Mouse (Mus musculus): Measurements from ENCODE around the gene Wdr37. TPM values are rescaled to one million over a fixed set of nuclear protein-coding genes. Genes with fewer than 3 reads are reported as not detected.
A peak's percentile ranks its signal among the peaks of the same experiment; 100 is the strongest.
"Not testable (repeated sequence)": the region's sequence is repeated elsewhere in the genome, so short reads cannot be mapped to it uniquely, and the experiment has no call there.

Wdr37 gene
- total RNA-seq, 2 experiments from 2014 or later, result 98.0 to 106 TPM

- no peak for DNase-seq (ENCODE audit: extremely low spot score in 1 of 2, low spot score in 2 of 2)
- no peak for TF ChIP-seq CTCF (IDR thresholded peaks at IDR 0.05)
- intact Hi-C loops (cut with DNase I), result loop anchor here (10.0 kb wide), 1 partner anchor 895 kb away; the partner anchor contains the start of gene Zmynd11
- Histone ChIP-seq H3K4me3 (peak overlapping the region; percentile 68), H3K27ac (no peak overlapping the region; the same call in 1 of the 2 replicates)
Measured at GRCm38 (mm10) chr13:8869578-8870157, 2.0 kb downstream of the Wdr37 start.

GRCm38 (mm10) chr13:8866612-8867011 lies 5.1 kb downstream of the Wdr37 start:
- no peak for DNase-seq (ENCODE audit: extremely low spot score in 1 of 2, low spot score in 2 of 2)
- intact Hi-C loops (cut with DNase I), result no loop called here
- H3K27ac ChIP-seq, result peak overlapping the region; percentile 10; the same call in 1 of the 2 replicates
- no peak for TF ChIP-seq CTCF (IDR thresholded peaks at IDR 0.05)
- H3K4me3 ChIP-seq, result no peak overlapping the region

GRCm38 (mm10) chr13:8864990-8865389 lies 6.7 kb downstream of the Wdr37 start:
- intact Hi-C loops (cut with DNase I), result no loop called here
- no peak for DNase-seq (ENCODE audit: extremely low spot score in 1 of 2, low spot score in 2 of 2)
- H3K27ac ChIP-seq, result no peak overlapping the region
- no peak for TF ChIP-seq CTCF (IDR thresholded peaks at IDR 0.05)
- no peak overlapping the region for H3K4me3 ChIP-seq

GRCm38 (mm10) chr13:8860861-8861260 lies 10.8 kb downstream of the Wdr37 start:
- no peak for TF ChIP-seq CTCF (IDR thresholded peaks at IDR 0.05)
- intact Hi-C loops (cut with DNase I), result no loop called here
- H3K4me3 ChIP-seq, result no peak overlapping the region
- no peak for DNase-seq (ENCODE audit: extremely low spot score in 1 of 2, low spot score in 2 of 2)
- H3K27ac ChIP-seq, result no peak overlapping the region

GRCm38 (mm10) chr13:8858453-8858852 lies 13.3 kb downstream of the Wdr37 start:
- no peak for TF ChIP-seq CTCF (IDR thresholded peaks at IDR 0.05)
- intact Hi-C loops (cut with DNase I), result no loop called here
- no peak for DNase-seq (ENCODE audit: extremely low spot score in 1 of 2, low spot score in 2 of 2)
- H3K4me3 ChIP-seq, result no peak overlapping the region
- H3K27ac ChIP-seq, result no peak overlapping the region

GRCm38 (mm10) chr13:8854769-8855168 lies 16.9 kb downstream of the Wdr37 start:
- no peak for TF ChIP-seq CTCF (IDR thresholded peaks at IDR 0.05)
- Histone ChIP-seq H3K27ac (no peak overlapping the region), H3K4me3 (no peak overlapping the region)
- no peak for DNase-seq (ENCODE audit: extremely low spot score in 1 of 2, low spot score in 2 of 2)
- intact Hi-C loops (cut with DNase I), result no loop called here

- intact Hi-C loops (cut with DNase I), result no loop called here
- TF ChIP-seq CTCF (IDR thresholded peaks at IDR 0.05), result no peak
Measured at GRCm38 (mm10) chr13:8853424-8853823, 18.3 kb downstream of the Wdr37 start.

GRCm38 (mm10) chr13:8849311-8849710 lies 22.4 kb downstream of the Wdr37 start:
- intact Hi-C loops (cut with DNase I), result no loop called here
- no peak for DNase-seq (ENCODE audit: extremely low spot score in 1 of 2, low spot score in 2 of 2)
- no peak overlapping the region for H3K4me3 ChIP-seq
- no peak overlapping the region for H3K27ac ChIP-seq
- no peak for TF ChIP-seq CTCF (IDR thresholded peaks at IDR 0.05)

More at GRCm38 (mm10) chr13:8853424-8853823, 18.3 kb downstream of the Wdr37 start:
- Histone ChIP-seq H3K27ac (no peak overlapping the region), H3K4me3 (no peak overlapping the region)
- DNase-seq (ENCODE audit: extremely low spot score in 1 of 2, low spot score in 2 of 2), result no peak

GRCm38 (mm10) chr13:8847702-8848101 lies 24.0 kb downstream of the Wdr37 start:
- DNase-seq (ENCODE audit: extremely low spot score in 1 of 2, low spot score in 2 of 2), result no peak
- peak; percentile 65 for TF ChIP-seq CTCF (IDR thresholded peaks at IDR 0.05)
- Histone ChIP-seq H3K4me3 (no peak overlapping the region), H3K27ac (no peak overlapping the region)
- intact Hi-C loops (cut with DNase I), result no loop called here

GRCm38 (mm10) chr13:8842273-8842672 lies 29.4 kb downstream of the Wdr37 start:
- DNase-seq (ENCODE audit: extremely low spot score in 1 of 2, low spot score in 2 of 2), result no peak
- TF ChIP-seq CTCF (IDR thresholded peaks at IDR 0.05), result no peak
- Histone ChIP-seq H3K27ac (no peak overlapping the region), H3K4me3 (no peak overlapping the region)
- intact Hi-C loops (cut with DNase I), result no loop called here

GRCm38 (mm10) chr13:8841846-8842245 lies 29.9 kb downstream of the Wdr37 start:
- H3K4me3 ChIP-seq; intact Hi-C loops (cut with DNase I); DNase-seq (ENCODE audit: extremely low spot score in 1 of 2, low spot score in 2 of 2): not testable (repeated sequence)
- 0 out of 2 replicates have a peak overlapping the region, but pooled peaks have one; percentile 19 for H3K27ac ChIP-seq

GRCm38 (mm10) chr13:8840941-8841340 lies 30.8 kb downstream of the Wdr37 start:
- no peak overlapping the region for H3K27ac ChIP-seq
- DNase-seq (ENCODE audit: extremely low spot score in 1 of 2, low spot score in 2 of 2), result no peak
- intact Hi-C loops (cut with DNase I), result no loop called here
- no peak overlapping the region for H3K4me3 ChIP-seq
- TF ChIP-seq CTCF (IDR thresholded peaks at IDR 0.05), result no peak

- no peak for TF ChIP-seq CTCF (IDR thresholded peaks at IDR 0.05)
- Histone ChIP-seq H3K4me3 (no peak overlapping the region), H3K27ac (peak overlapping the region; percentile 53)
- intact Hi-C loops (cut with DNase I), result no loop called here
- no peak for DNase-seq (ENCODE audit: extremely low spot score in 1 of 2, low spot score in 2 of 2)
Measured at GRCm38 (mm10) chr13:8839937-8840336, 31.8 kb downstream of the Wdr37 start.
